Mouse (Mus musculus) adrenal gland, adult 2 months (tissue): ENCODE data around the gene Pacrg. TPM values are rescaled to one million over a fixed set of nuclear protein-coding genes. Genes with fewer than 3 reads are reported as not detected.
A peak's percentile ranks its signal among the peaks of the same experiment; 100 is the strongest.

Source experiments
- DNase-seq: peaks from one replicate; pipeline ENCODE4 v3.0.0; 2021
- polyA plus RNA-seq: library from polyadenylated mRNA; depleted of rRNA; stranded (reverse); fragments of >200 nt; gene quantifications from 2 replicates; pipeline ENCODE4 v1.2.3, GENCODE M21; 2012; rRNA removed
- total RNA-seq, 2 experiments: library from RNA; stranded (reverse); gene quantifications; 2 replicates each; pipeline ENCODE4 v1.2.3; 2021

The Pacrg gene
- total and polyA plus RNA-seq, 3 experiments = 0.82 to 2.7 (median 2.6) TPM

DNA sequence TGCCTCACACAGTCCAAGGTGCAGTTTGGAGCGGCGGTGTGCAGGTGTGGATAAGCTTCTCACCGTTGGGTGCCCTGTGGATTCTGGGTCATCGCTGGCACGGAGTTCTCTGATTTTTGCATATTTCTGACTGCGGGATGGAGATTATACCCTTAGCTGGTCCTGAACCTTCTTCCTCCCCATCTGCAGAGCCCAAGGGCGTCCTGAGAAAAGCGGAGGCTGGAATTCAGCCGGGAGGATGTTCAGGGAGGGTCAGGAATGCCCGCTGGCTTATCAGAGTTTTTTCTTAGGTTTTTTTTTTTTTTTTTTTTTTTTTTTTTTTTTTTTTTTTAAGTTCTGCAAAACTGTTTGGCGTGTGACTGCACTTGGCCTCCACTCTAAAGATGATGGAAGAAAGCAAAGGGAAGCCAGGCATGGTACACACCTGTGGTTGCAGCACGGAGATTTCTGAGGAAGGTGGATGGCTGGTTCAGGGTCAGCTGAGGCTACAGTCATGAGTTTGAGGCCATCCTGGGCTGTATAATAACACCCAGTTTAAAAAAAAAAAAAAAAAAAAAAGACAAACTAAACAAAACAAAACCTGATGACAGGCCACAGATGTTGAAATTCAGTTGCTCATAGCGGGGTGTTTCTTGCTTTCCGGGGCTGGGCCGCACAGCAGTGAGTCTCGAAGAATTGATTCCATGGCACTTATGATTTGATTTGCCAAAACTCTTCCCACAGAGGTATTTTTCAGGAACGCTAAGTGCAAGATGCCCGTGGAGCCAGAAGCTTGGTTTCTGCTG lies 467.9 kb downstream of the Pacrg start:
- DNase-seq = no peak

DNA sequence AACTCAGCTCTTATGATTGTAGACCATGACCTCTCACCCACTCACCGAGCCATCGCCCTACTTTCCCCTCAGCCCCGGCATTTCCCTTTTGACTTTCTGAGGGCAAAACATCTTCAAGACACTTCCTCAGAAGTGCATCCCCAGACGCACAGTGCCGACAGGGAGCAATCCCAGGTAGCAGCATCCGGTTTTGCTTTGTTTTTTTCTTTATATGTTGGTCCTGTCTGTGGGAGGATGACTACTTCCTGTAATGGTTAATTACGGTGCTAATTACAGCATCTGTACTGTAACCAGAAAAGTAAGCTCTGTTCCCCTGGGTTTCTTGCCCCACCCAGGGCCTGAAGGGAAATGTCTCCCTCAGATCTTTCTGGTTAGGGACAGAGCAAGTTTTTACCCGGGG lies 468.6 kb downstream of the Pacrg start:
- DNase-seq = no peak

DNA sequence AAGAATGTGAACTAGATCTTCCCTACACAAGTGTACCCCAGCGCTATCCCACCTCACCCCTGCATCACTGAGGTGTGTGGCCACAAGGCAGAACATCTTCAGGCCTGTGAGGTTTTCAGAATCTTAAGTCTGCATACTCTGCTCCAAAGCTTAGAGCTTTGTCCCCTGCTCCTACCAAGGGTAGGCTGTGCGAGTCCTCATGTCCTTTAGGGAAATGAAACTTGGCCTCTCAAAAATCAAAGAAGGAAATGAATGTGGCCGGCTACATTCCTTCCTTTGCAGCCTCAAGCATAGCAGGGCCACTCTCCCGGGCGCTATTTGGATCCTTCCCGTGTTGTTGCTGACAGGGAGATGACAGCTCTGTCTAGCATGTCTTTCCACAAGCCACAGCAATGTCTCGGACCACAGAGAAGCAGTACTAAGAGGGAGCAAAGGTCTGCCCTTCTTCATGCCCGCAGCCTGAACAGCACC lies 469.4 kb downstream of the Pacrg start:
- DNase-seq = no peak

DNA sequence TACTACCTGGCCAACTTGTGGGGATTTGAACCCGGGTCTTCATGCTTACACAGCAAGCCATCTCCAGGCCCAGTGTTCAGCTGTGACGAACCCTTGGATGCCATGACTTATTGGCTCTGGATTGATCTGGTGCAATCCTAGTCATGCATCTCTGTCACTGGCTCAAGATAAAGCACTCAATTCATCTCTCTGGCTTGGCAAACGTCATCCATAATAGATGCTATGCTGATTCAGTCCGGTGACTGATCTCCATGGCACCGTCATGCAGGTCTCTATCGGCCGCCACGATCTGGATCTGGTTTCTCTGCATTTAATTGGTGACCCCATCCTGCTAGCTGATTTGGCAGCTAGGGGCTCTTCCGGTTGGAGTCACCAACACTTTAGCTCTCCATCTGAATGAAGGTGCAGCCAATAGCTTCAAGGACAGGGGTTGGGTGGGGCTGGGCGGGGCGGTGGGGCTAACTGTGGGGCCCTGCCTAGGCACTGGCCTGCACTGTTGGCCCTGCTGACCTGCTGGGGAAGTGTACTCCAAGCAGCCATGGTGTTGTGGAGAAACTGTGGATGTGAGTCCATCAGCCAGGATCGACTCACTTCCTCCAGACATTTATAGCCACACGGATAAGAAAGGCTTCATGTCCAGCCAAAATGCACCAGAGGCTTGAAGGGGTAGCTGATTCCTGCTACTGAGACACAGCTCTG lies 470.0 kb downstream of the Pacrg start:
- DNase-seq = peak; percentile 56

DNA sequence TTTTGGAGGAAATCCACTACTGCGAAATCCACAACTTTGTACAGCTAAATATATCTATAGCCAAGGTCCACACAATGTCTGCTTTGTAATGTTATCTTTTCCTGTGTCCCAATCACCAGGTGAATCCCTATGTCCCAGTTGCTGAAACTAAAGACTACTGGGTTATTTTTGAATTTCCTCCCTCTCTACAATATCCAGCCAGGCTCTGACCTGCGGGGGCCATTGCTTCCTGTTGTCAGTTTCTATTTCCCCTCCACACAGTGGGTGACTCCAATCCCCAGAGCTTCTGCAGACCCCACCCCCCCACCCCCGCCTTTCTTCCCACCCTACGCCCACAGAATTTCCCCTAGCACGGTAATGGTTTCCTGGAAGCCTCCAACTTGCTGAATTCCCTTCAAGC lies 473.1 kb downstream of the Pacrg start:
- peak; percentile 40 for DNase-seq

DNA sequence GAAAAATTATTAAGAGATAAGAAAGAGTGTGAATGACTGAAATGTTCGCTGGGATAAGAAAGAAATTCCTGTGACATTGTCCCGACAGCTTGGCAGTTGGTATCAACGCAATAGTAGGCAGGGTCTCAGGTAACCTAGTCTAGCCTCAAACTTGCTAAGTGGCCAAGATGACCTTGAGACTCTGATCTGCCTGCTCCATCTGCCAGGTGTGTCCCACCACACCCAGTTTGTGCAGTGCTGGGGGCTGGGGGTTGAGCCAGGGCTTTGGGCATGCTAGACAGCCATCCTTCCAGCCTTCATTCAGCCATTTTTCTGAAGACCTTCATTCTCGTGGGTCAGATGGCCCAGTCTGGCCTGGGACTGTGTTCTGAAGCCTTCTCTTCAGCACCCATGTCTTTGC lies 473.5 kb downstream of the Pacrg start:
- no peak for DNase-seq

DNA sequence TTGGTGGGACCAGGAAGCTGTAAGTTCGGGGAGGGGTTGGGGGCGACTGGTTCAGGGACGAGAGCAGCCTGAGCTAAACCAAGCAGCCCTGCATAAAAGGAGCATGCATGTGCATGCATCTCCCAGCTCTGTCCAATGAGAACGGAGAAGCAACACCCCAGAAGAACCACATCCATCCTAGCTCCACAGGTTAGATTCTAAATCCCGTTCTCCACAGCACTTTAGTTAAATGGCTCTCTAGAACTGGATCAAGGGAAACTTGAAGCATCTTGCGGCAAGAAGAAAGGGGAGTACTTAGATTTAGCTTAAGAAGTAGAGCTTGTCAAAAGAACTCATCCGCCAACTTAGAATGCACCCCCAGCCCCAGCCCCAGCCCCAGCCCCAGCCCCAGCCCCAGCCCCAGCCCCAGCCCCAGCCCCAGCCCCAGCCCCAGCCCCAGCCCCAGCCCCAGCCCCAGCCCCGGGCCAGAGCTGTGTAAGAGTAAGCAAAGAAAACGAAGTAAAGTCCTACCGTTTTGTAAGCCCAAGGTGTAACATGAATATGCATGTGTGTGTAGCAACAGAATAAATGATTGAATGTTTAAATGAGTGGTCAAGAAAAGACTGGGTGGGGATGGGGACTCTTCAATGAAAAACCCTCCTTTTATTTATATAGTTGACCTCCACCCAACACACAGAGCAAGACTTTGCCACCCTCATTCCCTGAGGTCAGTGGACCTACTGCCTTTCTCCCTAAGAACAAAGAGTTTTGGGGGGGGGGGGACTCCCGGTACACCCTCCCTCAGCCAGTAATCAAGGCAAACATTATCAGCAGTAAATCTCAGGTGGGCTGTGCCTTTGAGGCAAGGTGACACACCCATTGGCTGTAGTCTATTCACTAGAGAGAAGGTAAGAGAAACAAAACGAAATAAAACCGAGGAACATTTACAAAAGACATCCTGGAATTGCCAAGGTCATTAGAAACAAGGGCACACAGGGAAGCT lies 474.3 kb downstream of the Pacrg start:
- DNase-seq = no peak

DNA sequence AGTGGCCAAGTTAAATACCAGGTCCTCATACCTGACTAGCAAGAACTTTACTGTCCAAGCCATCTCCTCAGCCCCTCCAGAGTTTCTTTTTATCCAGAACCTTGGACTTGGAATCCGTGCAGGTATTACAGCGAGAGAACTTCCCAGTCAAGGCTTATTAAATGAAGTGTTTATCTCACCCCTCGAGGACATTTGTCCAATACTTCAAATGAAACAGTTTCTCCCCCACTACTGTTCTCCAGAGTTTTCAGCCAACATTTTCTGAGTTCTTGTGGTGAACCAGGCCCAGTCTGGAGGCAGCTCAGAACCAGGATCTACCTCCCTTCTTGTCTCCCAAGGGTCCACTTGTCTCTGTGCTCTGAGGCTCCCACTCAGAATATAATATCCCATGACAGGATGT lies 477.0 kb downstream of the Pacrg start:
- DNase-seq = no peak

DNA sequence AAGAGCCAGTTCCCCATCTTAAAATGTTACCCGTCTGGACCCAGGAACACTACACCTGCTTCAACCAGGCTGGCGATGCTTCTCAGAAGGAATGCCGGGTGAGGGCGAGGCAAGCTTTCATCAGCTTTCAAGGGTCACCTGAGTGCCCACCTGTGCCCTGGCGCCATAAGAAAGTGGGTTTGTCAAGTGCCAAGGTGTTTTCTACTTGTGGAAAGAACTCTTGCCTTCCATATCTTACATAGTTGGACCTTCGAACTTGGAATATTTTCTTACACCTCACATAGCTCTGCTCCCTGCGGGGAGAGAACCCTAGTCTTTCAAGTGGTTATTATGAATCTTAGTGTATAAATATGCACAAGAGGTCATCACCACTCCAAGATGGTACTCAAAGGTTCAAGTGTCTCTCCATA lies 478.2 kb downstream of the Pacrg start:
- DNase-seq = no peak

DNA sequence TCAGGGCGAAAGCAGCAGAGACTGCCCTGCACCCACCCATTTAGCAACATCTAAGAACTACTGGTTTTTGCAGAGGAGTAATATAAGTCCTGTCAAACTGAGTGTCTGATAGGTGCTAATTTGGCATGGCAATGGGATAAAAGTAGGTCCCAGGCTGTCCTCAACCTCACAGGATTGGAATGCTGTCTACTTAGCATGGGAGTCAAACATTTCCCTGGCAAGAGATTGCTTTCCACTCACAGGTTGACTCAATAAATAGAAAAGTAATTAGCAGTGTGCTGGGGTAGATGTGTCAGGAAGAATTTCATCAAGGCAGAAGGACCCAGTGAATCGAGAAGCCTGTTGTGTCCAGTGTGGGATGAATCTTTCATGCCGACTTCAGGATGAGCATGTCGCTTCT lies 479.4 kb downstream of the Pacrg start:
- DNase-seq = no peak

DNA sequence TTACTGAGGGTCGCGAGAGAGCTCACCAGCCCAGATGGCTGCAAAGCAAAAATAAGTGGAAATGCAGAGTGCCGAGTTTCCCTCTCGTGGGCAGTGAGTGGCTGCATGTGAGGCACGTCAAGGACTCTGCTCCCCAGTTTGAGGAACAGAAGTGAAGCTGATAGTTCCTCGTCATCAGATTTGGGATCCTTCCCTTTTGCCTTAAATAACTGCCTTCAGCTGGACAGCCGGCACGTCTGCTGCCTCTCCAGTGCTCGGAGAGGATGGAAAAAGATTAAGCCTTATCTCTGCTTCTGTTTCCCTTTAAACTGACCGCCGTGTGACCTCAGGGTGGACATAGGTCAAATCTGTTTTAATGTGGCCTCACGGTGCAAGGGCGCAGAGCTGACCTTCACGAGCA lies 480.6 kb downstream of the Pacrg start:
- peak; percentile 71 for DNase-seq

DNA sequence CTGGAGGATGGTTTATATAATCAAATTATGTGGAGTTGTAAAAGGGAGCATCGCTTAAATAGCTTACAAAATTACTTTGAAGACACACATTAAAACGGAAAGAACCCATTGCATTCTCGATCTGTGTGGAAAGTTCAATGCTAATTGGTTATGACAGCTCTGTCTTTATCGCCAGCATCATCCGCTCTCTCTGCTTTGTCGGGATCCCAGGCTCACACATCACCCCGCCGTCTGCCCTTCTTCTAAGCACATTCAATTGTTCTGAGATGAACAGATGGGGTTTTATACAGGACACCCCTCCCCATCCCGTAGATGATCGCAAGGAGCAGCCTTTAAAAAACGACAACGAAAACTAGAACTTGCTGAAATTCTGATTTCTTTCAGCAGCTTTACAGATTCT lies 482.8 kb downstream of the Pacrg start:
- no peak for DNase-seq

DNA sequence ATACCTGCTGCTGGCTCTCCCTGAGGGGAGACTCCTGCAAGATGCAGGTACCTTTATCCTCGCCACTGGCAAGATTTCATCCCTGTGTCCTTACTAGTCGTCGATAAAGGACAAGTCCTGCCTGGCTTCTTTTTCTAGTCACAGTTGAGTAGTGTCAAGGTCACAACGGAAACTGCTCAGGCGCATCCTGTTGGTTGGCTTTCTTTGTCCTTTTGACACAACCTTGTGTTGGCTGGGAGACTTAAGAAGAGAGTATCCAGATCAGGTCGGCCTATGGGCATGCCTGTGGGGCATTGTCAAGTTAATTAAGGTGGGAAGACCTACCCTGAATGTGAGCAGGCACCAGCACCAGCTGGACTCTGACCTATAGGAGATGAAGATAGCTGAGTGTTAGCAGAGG lies 483.8 kb downstream of the Pacrg start:
- DNase-seq = no peak

DNA sequence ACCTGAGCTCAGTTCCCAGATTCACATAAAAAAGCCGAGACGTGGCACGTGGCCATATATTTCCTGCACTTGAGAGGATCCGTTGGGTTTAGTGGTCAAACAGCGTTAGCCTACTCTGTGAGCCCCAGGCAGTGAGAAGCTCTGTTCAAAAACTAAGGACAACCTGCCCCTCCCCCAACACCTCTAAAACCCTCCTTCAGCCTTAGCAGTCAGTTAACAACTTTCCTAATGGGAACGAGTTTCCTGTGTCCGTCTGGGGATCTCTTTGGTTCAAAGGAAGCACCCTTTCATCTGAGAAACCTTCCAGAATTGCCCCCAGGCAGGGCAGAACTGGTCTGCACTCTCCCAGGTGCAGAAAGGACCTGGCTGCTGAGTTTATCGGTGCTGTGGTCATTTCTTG lies 484.4 kb downstream of the Pacrg start:
- no peak for DNase-seq

Other genes starting within 250 kb of the Pacrg start
- 1 to 10 TPM; 6.3 to 8.8 TPM for gene Prkn, start 73 bp upstream of the Pacrg start, total RNA-seq
- gene Prkn, start 73 bp upstream of the Pacrg start, polyA plus RNA-seq = 3.2 and 4.8 TPM in 2 replicates